Mouse (Mus musculus) bone marrow, adult 2 months (tissue): ENCODE data around the gene Slc34a2. TPM values are rescaled to one million over a fixed set of nuclear protein-coding genes. Genes with fewer than 3 reads are reported as not detected.

ENCODE experiments used
- H3K27ac ChIP-seq: fragments of 200-500 bp; 2 replicates; pipeline ENCODE4 v1.5.1; 2012; ENCODE audit warnings: low read depth, mild to moderate bottlenecking, control low read depth, inconsistent platforms, low read length; ENCODE audit not compliant: control insufficient read depth, poor library complexity, insufficient read depth
- H3K4me1 ChIP-seq: fragments of 200-500 bp; 2 replicates; pipeline ENCODE4 v1.6.1; 2011; ENCODE audit warnings: low read length; ENCODE audit not compliant: control insufficient read depth, insufficient read depth
- H3K4me3 ChIP-seq: fragments of 200-500 bp; replicated peaks from 2 replicates; pipeline ENCODE3; 2011; ENCODE audit warnings: mild to moderate bottlenecking, low read depth, low read length, control low read depth; ENCODE audit not compliant: control insufficient read depth
- CTCF ChIP-seq: fragments of 200-500 bp; IDR thresholded peaks from 2 replicates; pipeline ENCODE4 v1.5.1; 2011; ENCODE audit warnings: low read length, control low read depth; ENCODE audit not compliant: control insufficient read depth, insufficient read depth
- POLR2A ChIP-seq: fragments of 200-500 bp; IDR thresholded peaks from 2 replicates; pipeline ENCODE4 v1.6.1; 2011; ENCODE audit warnings: low read depth, mild to moderate bottlenecking, control low read depth, low read length, borderline replicate concordance; ENCODE audit not compliant: control insufficient read depth
- WGBS: fragments of 180-500 bp; shearing (Covaris S2); methylation state at CpG from one replicate; pipeline ENCODE4 v1.1.7; 2018; 5-methylcytosine and 5-hydroxymethylcytosine counted together
- polyA plus RNA-seq: library from polyadenylated mRNA; stranded (reverse); fragments of >200 nt; gene quantifications from 2 replicates; pipeline ENCODE4 v1.2.4, GENCODE M21; 2011; ENCODE audit warnings: low replicate concordance; ENCODE audit not compliant: missing spikeins, insufficient read depth, insufficient read length

The Slc34a2 gene
- polyA plus RNA-seq, 1 experiment: 0.87 TPM

- no peak overlapping the region for H3K27ac ChIP-seq
- H3K4me3 ChIP-seq: no peak overlapping the region
- no peak for TF ChIP-seq POLR2A
- TF ChIP-seq CTCF: no peak
- 56% methylated on average over 1 of the region's 1 CpGs for WGBS
- no peaks in the 10 kb centered on the region for H3K4me1 ChIP-seq
Observed at GRCm38 (mm10) chr5:53043716-53044115, 5.8 kb downstream of the Slc34a2 start.

GRCm38 (mm10) chr5:53047951-53048350 lies 10.1 kb downstream of the Slc34a2 start:
- H3K27ac ChIP-seq: no peak overlapping the region
- TF ChIP-seq CTCF (no peak), POLR2A (no peak)
- no peak overlapping the region for H3K4me3 ChIP-seq
- 67% methylated on average over 6 of the region's 6 CpGs for WGBS
- H3K4me1 ChIP-seq: no peaks in the 10 kb centered on the region

GRCm38 (mm10) chr5:53048599-53048998 lies 10.7 kb downstream of the Slc34a2 start:
- TF ChIP-seq CTCF: no peak
- TF ChIP-seq POLR2A: no peak
- H3K4me3 ChIP-seq: no peak overlapping the region
- H3K4me1 ChIP-seq: no peaks in the 10 kb centered on the region
- 72% methylated on average over 4 of the region's 4 CpGs for WGBS
- H3K27ac ChIP-seq: no peak overlapping the region

- no peak overlapping the region for H3K4me3 ChIP-seq
- no peak overlapping the region for H3K27ac ChIP-seq
- H3K4me1 ChIP-seq: no peaks in the 10 kb centered on the region
- 8% methylated on average over 39 of the region's 39 CpGs for WGBS
- TF ChIP-seq CTCF: no peak
- no peak for TF ChIP-seq POLR2A
Observed at GRCm38 (mm10) chr5:53049046-53049445, 11.2 kb downstream of the Slc34a2 start.

GRCm38 (mm10) chr5:53050963-53051362 lies 13.1 kb downstream of the Slc34a2 start:
- WGBS: 69% methylated on average over 1 of the region's 1 CpGs
- Histone ChIP-seq H3K27ac (no peak overlapping the region), H3K4me3 (no peak overlapping the region), H3K4me1 (no peaks in the 10 kb centered on the region)
- TF ChIP-seq POLR2A: no peak
- no peak for TF ChIP-seq CTCF

GRCm38 (mm10) chr5:53053246-53053645 lies 15.4 kb downstream of the Slc34a2 start:
- WGBS: 71% methylated on average over 2 of the region's 2 CpGs
- TF ChIP-seq CTCF (no peak), POLR2A (no peak)

GRCm38 (mm10) chr5:53061532-53062130 lies 23.8 kb downstream of the Slc34a2 start:
- Histone ChIP-seq H3K4me1 (no peaks in the 10 kb centered on the region), H3K27ac (no peak overlapping the region), H3K4me3 (no peak overlapping the region)
- TF ChIP-seq CTCF (no peak), POLR2A (no peak)
- 83% methylated on average over 9 of the region's 9 CpGs for WGBS

More at GRCm38 (mm10) chr5:53053246-53053645, 15.4 kb downstream of the Slc34a2 start:
- Histone ChIP-seq H3K4me3 (no peak overlapping the region), H3K4me1 (no peaks in the 10 kb centered on the region), H3K27ac (no peak overlapping the region)

- H3K27ac ChIP-seq: no peak overlapping the region
- TF ChIP-seq POLR2A (no peak), CTCF (no peak)
- H3K4me1 ChIP-seq: no peaks in the 10 kb centered on the region
- no peak overlapping the region for H3K4me3 ChIP-seq
- 85% methylated on average over 6 of the region's 6 CpGs for WGBS
Observed at GRCm38 (mm10) chr5:53074553-53074952, 36.7 kb downstream of the Slc34a2 start.

- Histone ChIP-seq H3K4me1 (no peaks in the 10 kb centered on the region), H3K27ac (no peak overlapping the region), H3K4me3 (no peak overlapping the region)
- TF ChIP-seq CTCF (no peak), POLR2A (no peak)
- 61% methylated on average over 4 of the region's 4 CpGs for WGBS
Observed at GRCm38 (mm10) chr5:53078453-53078852, 40.6 kb downstream of the Slc34a2 start.
